Mouse (Mus musculus): ENCODE data around the gene Ptgir. TPM values are rescaled to one million over a fixed set of nuclear protein-coding genes. Genes with fewer than 3 reads are reported as not detected.
"Not testable (repeated sequence)": the region's sequence is repeated elsewhere in the genome, so short reads cannot be mapped to it uniquely, and the experiment has no call there.

The Ptgir gene
- polyA plus RNA-seq, 1 experiment = 0.11 TPM

GRCm38 (mm10) chr7:16946441-16947348 lies 40.4 kb downstream of the Ptgir start:
- Histone ChIP-seq H3K4me3 (replicated peaks; ENCODE audit: insufficient read depth, low read depth, low read length) (peak overlapping the region; percentile 87), H3K27me3 (ENCODE audit: control insufficient read depth, insufficient read depth, low read length) (no peaks in the 10 kb centered on the region), H3K27ac (ENCODE audit: insufficient read depth, low read length) (peak overlapping the region; percentile 95), H3K4me1 (ENCODE audit: control insufficient read depth, insufficient read depth, low read length) (peaks cover 26% of the 10 kb centered on the region; the same call in 1 of the 2 replicates)
- 3% methylated on average over 53 of the region's 53 CpGs for WGBS
- DNase-seq = peak; percentile 80 to 85
- no peak for TF ChIP-seq CTCF (IDR thresholded peaks at IDR 0.05; ENCODE audit: borderline replicate concordance, insufficient read depth, low read depth, low read length)
- no peak; the same call in 1 of the 2 replicates for TF ChIP-seq POLR2A (IDR thresholded peaks at IDR 0.05; ENCODE audit: borderline replicate concordance, insufficient read depth, low read length)

- Histone ChIP-seq H3K4me3 (replicated peaks; ENCODE audit: insufficient read depth, low read depth, low read length) (peak overlapping the region; percentile 87), H3K4me1 (ENCODE audit: control insufficient read depth, insufficient read depth, low read length) (peaks cover 26% of the 10 kb centered on the region; the same call in 1 of the 2 replicates), H3K27ac (ENCODE audit: insufficient read depth, low read length) (peak overlapping the region; percentile 95), H3K27me3 (ENCODE audit: control insufficient read depth, insufficient read depth, low read length) (no peaks in the 10 kb centered on the region)
- DNase-seq = peak in 1 of 2 experiments; percentile 54
- TF ChIP-seq CTCF (IDR thresholded peaks at IDR 0.05; ENCODE audit: borderline replicate concordance, insufficient read depth, low read depth, low read length) (no peak), POLR2A (IDR thresholded peaks at IDR 0.05; ENCODE audit: borderline replicate concordance, insufficient read depth, low read length) (no peak; the same call in 1 of the 2 replicates)
- 1% methylated on average over 21 of the region's 22 CpGs for WGBS
Measured at GRCm38 (mm10) chr7:16947349-16947895, 41.1 kb downstream of the Ptgir start.

DNA sequence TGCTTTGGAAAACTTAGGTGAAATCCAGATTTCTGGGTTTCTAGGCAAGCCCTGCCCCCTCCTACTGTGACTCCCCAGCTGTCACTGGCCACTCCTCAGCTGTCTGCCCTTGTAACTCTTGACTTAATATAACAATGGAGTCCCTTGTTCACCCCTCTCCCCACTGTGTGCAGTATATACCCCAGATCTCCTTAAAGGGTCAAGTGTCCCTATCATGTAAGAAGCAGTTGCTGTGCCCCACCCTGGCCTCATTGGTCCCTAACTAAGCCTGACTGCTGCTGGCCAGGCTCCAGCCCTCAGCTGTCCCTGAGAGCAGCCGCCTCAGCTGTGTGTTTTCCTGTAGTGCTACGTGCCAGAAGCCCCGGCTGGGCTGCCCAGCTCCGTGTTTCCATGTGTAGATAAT lies 41.7 kb downstream of the Ptgir start:
- DNase-seq = peak; percentile 57 to 59
- TF ChIP-seq POLR2A (IDR thresholded peaks at IDR 0.05; ENCODE audit: borderline replicate concordance, insufficient read depth, low read length) (no peak), CTCF (IDR thresholded peaks at IDR 0.05; ENCODE audit: borderline replicate concordance, insufficient read depth, low read depth, low read length) (no peak)
- Histone ChIP-seq H3K27me3 (ENCODE audit: control insufficient read depth, insufficient read depth, low read length) (no peaks in the 10 kb centered on the region), H3K27ac (ENCODE audit: insufficient read depth, low read length) (peak overlapping the region; percentile 62; the same call in 1 of the 2 replicates), H3K4me1 (ENCODE audit: control insufficient read depth, insufficient read depth, low read length) (peaks cover 26% of the 10 kb centered on the region; the same call in 1 of the 2 replicates), H3K4me3 (replicated peaks; ENCODE audit: insufficient read depth, low read depth, low read length) (peak overlapping the region; percentile 87)
- WGBS = 0% methylated on average over 4 of the region's 4 CpGs

GRCm38 (mm10) chr7:16948923-16949458 lies 42.7 kb downstream of the Ptgir start:
- no peak overlapping the region for H3K4me3 ChIP-seq (replicated peaks; ENCODE audit: insufficient read depth, low read depth, low read length)
- H3K27me3 ChIP-seq (ENCODE audit: control insufficient read depth, insufficient read depth, low read length) = no peaks in the 10 kb centered on the region
- peak in 1 of 2 experiments; percentile 45 for DNase-seq
- TF ChIP-seq POLR2A (IDR thresholded peaks at IDR 0.05; ENCODE audit: borderline replicate concordance, insufficient read depth, low read length) (no peak), CTCF (IDR thresholded peaks at IDR 0.05; ENCODE audit: borderline replicate concordance, insufficient read depth, low read depth, low read length) (no peak)
- H3K4me1 ChIP-seq (ENCODE audit: control insufficient read depth, insufficient read depth, low read length) = peaks cover 23% of the 10 kb centered on the region; the same call in 1 of the 2 replicates
- H3K27ac ChIP-seq (ENCODE audit: insufficient read depth, low read length) = peak overlapping the region; percentile 17; the same call in 1 of the 2 replicates
- WGBS = 56% methylated on average over 8 of the region's 8 CpGs

DNA sequence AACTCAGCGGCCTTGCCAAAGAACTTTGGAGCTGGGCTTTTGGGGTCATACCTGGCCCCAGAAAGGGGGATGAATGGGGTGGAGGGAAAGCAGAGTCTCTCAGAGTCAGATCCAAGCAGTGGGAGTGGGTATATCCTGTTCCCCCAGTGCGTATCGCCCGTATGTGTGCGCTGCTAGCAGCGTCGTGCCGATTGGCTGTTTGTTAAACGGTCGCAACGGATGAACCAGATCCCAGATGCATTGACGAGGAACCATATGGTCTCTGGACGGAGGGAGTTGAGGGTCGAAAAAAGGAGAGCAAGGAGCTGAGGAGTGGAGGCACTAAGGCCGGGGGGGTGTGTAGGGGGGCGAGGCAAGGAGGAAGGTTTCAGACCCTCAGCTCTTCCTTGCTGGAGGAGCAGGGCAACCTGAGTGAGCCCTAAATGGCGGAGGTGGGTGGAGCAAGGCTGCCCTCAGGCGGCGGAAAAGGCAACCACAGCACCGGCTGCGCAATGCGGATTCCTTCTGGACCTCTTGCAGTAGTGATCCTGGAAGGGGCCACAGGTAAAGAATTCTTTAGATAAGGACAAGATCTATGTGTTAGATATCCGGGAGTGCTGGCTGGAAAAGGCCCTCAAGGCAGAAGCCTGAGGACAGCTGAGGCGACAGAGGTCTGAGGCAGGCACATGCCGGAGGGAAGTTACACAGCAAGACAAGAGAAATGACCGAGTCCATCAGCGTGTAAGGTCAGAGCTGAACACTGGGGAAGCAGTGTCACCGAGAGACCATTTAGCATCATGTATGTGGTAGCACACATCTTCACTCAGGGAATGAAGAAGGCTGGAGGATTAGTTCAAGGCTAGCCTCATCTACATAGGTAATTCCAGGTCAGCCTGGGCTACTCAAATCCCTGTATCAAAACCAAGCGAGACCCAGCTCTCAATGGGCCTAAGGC lies 43.9 kb downstream of the Ptgir start:
- Histone ChIP-seq H3K27me3 (ENCODE audit: control insufficient read depth, insufficient read depth, low read length) (no peaks in the 10 kb centered on the region), H3K27ac (ENCODE audit: insufficient read depth, low read length) (peak overlapping the region; percentile 53), H3K4me1 (ENCODE audit: control insufficient read depth, insufficient read depth, low read length) (peaks cover 19% of the 10 kb centered on the region; the same call in 1 of the 2 replicates), H3K4me3 (replicated peaks; ENCODE audit: insufficient read depth, low read depth, low read length) (peak overlapping the region; percentile 49)
- 6% methylated on average over 29 of the region's 29 CpGs for WGBS
- peak; percentile 88 to 93 for DNase-seq
- TF ChIP-seq POLR2A (IDR thresholded peaks at IDR 0.05; ENCODE audit: borderline replicate concordance, insufficient read depth, low read length) = peak; percentile 32; the same call in 1 of the 2 replicates
- peak; percentile 94 for TF ChIP-seq CTCF (IDR thresholded peaks at IDR 0.05; ENCODE audit: borderline replicate concordance, insufficient read depth, low read depth, low read length)

DNA sequence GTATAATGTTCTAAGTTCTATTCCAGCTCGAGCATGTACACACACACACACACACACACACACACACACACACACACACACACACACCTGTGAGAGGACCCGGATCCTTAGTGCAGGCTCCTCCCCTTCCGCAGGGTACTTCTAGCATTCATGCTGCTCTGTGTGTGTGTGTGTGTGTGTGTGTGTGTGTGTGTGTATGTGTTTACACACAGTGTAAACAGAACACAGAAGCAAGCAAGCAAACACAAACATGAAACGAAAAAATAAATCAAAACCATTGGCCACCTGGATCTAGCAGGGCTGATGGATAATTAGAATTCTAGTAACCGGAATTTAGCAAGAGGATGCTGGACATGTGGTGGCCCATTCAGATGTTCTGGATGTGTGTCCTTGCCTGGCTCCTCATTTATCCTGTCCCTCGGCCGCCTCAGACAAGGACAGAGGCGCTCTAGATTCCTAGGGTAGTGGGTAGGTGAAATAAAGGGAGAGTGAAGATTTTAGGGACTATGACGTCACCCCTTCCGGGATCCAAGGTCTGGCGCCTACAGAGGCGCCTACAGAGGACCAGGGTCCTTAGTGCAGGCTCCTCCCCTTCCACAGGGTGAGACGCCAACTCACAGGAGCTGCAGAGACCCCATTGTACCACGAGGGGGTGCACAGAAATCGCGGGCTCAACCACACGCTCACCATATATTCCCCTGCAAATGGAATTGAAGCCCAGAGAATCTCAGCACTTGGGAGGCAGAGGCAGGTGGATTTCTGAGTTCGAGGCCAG lies 44.8 kb downstream of the Ptgir start:
- Histone ChIP-seq H3K4me3 (replicated peaks; ENCODE audit: insufficient read depth, low read depth, low read length) (no peak overlapping the region), H3K27ac (ENCODE audit: insufficient read depth, low read length) (peak overlapping the region; percentile 53; the same call in 1 of the 2 replicates), H3K27me3 (ENCODE audit: control insufficient read depth, insufficient read depth, low read length) (no peaks in the 10 kb centered on the region), H3K4me1 (ENCODE audit: control insufficient read depth, insufficient read depth, low read length) (peaks cover 19% of the 10 kb centered on the region; the same call in 1 of the 2 replicates)
- WGBS = 24% methylated on average over 18 of the region's 18 CpGs
- DNase-seq = peak; percentile 80 to 86
- TF ChIP-seq CTCF (IDR thresholded peaks at IDR 0.05; ENCODE audit: borderline replicate concordance, insufficient read depth, low read depth, low read length) (peak; percentile 77), POLR2A (IDR thresholded peaks at IDR 0.05; ENCODE audit: borderline replicate concordance, insufficient read depth, low read length) (no peak)

DNA sequence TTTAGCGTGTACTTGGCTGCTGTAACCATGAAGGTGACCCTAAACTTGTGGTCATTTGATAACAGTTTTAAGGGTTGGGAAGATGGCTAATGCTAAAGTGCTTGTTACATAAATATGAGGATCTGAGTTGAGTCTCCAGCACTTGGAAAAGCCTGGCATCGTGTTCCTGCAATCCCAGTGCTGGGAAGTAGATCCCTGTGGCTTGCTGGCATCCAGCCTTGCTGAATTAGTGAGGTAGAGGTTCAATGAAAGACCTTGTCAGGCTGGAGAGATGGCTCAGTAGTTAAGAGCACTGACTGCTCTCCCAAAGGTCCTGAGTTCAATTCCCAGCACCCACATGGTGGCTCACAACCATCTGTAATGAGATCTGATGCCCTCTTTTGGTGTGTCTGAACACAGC lies 47.5 kb downstream of the Ptgir start:
- WGBS = 40% methylated on average over 2 of the region's 2 CpGs
- H3K27ac ChIP-seq (ENCODE audit: insufficient read depth, low read length); H3K27me3 ChIP-seq (ENCODE audit: control insufficient read depth, insufficient read depth, low read length); H3K4me3 ChIP-seq (replicated peaks; ENCODE audit: insufficient read depth, low read depth, low read length); DNase-seq: not testable (repeated sequence)
- H3K4me1 ChIP-seq (ENCODE audit: control insufficient read depth, insufficient read depth, low read length) = peaks cover 15% of the 10 kb centered on the region; the same call in 1 of the 2 replicates
